Mouse (Mus musculus) hindbrain, embryonic 11.5 days (tissue): Measurements from ENCODE around the gene Coa3. TPM values are rescaled to one million over a fixed set of nuclear protein-coding genes. Genes with fewer than 3 reads are reported as not detected.

Source experiments
- ATAC-seq: fragments of 200-750 bp; cut with Nextera tagmentation; 2 replicates; pipeline ENCODE4 v1.8.0; 2017; ENCODE audit warnings: mild to moderate bottlenecking, moderate TSS enrichment, moderate library complexity; ENCODE audit not compliant: low FRiP score
- DNase-seq: peaks from one replicate; pipeline ENCODE4 v3.0.0-alpha.2; 2015; ENCODE audit warnings: low spot score
- H3K27ac ChIP-seq: fragments of 300-500 bp; sonication (generic); 2 replicates; pipeline ENCODE4 v1.5.1; 2014; ENCODE audit warnings: mild to moderate bottlenecking, low read depth, low read length
- H3K27me3 ChIP-seq: fragments of 300-500 bp; sonication (generic); 2 replicates; pipeline ENCODE4 v1.6.1; 2014; ENCODE audit warnings: mild to moderate bottlenecking, low read length, moderate library complexity, mixed read lengths; ENCODE audit not compliant: control insufficient read depth, insufficient read depth
- H3K36me3 ChIP-seq: fragments of 300-500 bp; sonication (generic); 2 replicates; pipeline ENCODE4 v1.6.1; 2014; ENCODE audit warnings: mild to moderate bottlenecking, low read length, moderate library complexity, mixed read lengths; ENCODE audit not compliant: control insufficient read depth, insufficient read depth
- H3K4me1 ChIP-seq: fragments of 300-500 bp; sonication (generic); replicated peaks from 2 replicates; pipeline ENCODE4 v1.6.1; 2014; ENCODE audit warnings: low read length, mixed read lengths; ENCODE audit not compliant: control insufficient read depth, insufficient read depth
- H3K4me2 ChIP-seq: fragments of 300-500 bp; sonication (generic); replicated peaks from 2 replicates; pipeline ENCODE4 v1.6.1; 2014; ENCODE audit warnings: mild to moderate bottlenecking, low read depth, low read length
- H3K4me3 ChIP-seq: fragments of 300-500 bp; sonication (generic); 2 replicates; pipeline ENCODE4 v1.5.1; 2014; ENCODE audit warnings: low read depth, low read length
- H3K9ac ChIP-seq: fragments of 300-500 bp; sonication (generic); 2 replicates; pipeline ENCODE4 v1.6.1; 2014; ENCODE audit warnings: low read depth, low read length
- H3K9me3 ChIP-seq: fragments of 300-500 bp; sonication (generic); 2 replicates; pipeline ENCODE4 v1.6.1; 2016; ENCODE audit warnings: low read length; ENCODE audit not compliant: control insufficient read depth
- WGBS: fragments of 180-500 bp; shearing (Covaris S2); extraction: QIAGEN DNeasy Blood & Tissue Kit; methylation state at CpG from one replicate; pipeline ENCODE4 v1.1.7; 2014; 5-methylcytosine and 5-hydroxymethylcytosine counted together
- polyA plus RNA-seq: library from polyadenylated mRNA; unstranded; fragments of >200 nt; fragmentation: Nextera tagmentation; extraction: Ambion mirVana; gene quantifications from 2 replicates; pipeline ENCODE4 v1.2.1, GENCODE M21; 2014

Coa3 gene
- polyA plus RNA-seq, 1 experiment from 2014 or later, result 213 TPM

DNA sequence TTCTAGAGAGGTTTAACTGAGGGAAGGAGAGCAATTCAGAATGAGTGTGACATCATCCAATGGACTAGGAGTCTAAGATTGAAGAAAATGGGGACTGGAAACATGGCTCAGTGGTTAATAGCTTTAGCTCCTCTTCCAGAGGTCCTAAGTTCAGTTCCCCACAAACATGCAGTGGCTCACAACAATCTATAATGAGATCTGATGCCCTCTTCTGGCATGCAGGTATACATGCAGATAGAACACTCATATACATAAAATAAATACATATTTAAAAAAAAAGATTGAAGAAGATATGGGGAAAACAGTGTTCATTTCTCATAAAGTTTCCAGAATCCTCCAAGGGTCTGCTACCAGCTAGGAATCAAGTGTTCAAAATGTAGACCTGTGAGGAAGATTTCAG is 43.5 kb downstream of the Coa3 start:
- H3K9ac ChIP-seq, result no peak overlapping the region
- ATAC-seq (no peak), DNase-seq (no peak)
- 0 out of 2 replicates have a peak, but pooled peaks cover 3% of the 10 kb centered on the region for H3K4me1 ChIP-seq
- no peak overlapping the region for H3K27ac ChIP-seq
- H3K9me3 ChIP-seq, result no peaks in the 10 kb centered on the region
- no peak overlapping the region for H3K4me3 ChIP-seq
- no peaks in the 10 kb centered on the region for H3K27me3 ChIP-seq
- no peak overlapping the region for H3K4me2 ChIP-seq
- no peaks in the 10 kb centered on the region for H3K36me3 ChIP-seq

DNA sequence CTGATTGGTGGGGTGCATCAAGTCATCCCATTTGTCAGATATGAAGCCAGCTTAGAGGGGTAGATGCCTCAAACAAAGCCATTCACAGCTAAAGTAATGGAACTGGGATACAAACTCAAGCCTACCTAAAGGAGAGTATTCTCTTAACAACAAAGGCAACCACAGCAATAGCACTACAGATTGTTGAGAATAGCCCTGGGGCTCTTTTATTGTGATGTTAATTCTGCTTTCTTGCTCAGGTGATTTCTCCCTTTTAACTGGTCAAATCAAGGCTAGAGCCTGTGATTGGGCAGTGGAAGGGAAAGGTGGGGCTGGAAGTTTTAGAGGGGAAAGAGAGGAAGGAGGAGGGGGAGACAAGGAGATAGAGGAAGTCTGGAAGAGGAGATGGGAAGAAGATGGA is 44.8 kb downstream of the Coa3 start:
- Histone ChIP-seq H3K9ac (no peak overlapping the region), H3K9me3 (no peaks in the 10 kb centered on the region), H3K27me3 (no peaks in the 10 kb centered on the region), H3K4me3 (no peak overlapping the region), H3K27ac (no peak overlapping the region), H3K4me2 (no peak overlapping the region), H3K36me3 (no peaks in the 10 kb centered on the region), H3K4me1 (0 out of 2 replicates have a peak, but pooled peaks cover 3% of the 10 kb centered on the region)
- ATAC-seq, result no peak
- no peak for DNase-seq

- Histone ChIP-seq H3K9me3 (no peaks in the 10 kb centered on the region), H3K36me3 (no peaks in the 10 kb centered on the region), H3K27me3 (no peaks in the 10 kb centered on the region), H3K4me2 (no peak overlapping the region), H3K4me3 (no peak overlapping the region), H3K9ac (no peak overlapping the region), H3K27ac (no peak overlapping the region), H3K4me1 (0 out of 2 replicates have a peak, but pooled peaks cover 3% of the 10 kb centered on the region)
- DNase-seq, result no peak
- no peak for ATAC-seq
- 100% methylated on average over 1 of the region's 1 CpGs for WGBS
Observed at GRCm38 (mm10) chr11:101233240-101233639, 45.7 kb downstream of the Coa3 start.

DNA sequence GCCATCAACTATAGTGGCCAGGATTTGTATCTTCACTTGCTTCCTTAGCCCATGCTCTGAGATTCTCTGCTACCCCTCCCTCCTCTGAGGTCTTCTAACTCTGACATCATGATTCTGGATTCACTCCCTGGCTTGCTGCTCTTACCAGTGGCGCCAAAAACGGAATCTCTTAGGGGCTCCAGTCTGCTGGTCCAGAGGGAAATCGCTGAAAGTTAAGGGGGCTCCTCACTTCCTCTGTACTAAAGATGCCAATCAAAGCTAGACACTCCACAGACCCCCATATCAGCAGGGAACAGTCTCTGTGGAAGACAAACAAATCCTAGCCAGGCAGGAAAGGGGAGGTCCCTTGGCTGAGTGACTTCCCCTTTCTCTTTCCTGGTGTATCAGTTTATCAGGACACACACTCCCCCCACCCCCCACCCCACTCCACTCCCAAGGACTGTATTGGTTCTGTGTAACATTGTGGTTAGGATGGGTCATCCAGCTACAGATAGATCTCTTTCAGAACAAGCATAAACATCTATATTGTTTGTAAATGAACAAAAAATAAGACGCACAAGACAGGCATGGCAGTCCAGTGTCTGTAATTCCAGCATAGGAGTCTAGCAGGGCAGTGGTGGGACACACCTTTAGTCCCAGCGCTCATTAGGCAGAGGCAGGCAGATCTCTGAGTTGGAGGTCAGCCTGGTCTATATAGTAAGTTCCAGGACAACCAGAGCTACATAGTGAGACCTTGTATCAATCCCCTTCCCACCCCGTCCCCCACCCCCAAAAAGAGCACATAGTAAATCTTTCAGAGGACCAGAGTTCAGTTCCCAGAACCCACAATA is 46.7 kb downstream of the Coa3 start:
- WGBS, result 59% methylated on average over 6 of the region's 6 CpGs
- Histone ChIP-seq H3K4me3 (no peak overlapping the region), H3K9me3 (no peaks in the 10 kb centered on the region), H3K4me1 (0 out of 2 replicates have a peak, but pooled peaks cover 3% of the 10 kb centered on the region), H3K4me2 (no peak overlapping the region), H3K36me3 (no peaks in the 10 kb centered on the region), H3K27me3 (no peaks in the 10 kb centered on the region), H3K9ac (no peak overlapping the region), H3K27ac (no peak overlapping the region)
- peak; percentile 19 for DNase-seq
- no peak for ATAC-seq

DNA sequence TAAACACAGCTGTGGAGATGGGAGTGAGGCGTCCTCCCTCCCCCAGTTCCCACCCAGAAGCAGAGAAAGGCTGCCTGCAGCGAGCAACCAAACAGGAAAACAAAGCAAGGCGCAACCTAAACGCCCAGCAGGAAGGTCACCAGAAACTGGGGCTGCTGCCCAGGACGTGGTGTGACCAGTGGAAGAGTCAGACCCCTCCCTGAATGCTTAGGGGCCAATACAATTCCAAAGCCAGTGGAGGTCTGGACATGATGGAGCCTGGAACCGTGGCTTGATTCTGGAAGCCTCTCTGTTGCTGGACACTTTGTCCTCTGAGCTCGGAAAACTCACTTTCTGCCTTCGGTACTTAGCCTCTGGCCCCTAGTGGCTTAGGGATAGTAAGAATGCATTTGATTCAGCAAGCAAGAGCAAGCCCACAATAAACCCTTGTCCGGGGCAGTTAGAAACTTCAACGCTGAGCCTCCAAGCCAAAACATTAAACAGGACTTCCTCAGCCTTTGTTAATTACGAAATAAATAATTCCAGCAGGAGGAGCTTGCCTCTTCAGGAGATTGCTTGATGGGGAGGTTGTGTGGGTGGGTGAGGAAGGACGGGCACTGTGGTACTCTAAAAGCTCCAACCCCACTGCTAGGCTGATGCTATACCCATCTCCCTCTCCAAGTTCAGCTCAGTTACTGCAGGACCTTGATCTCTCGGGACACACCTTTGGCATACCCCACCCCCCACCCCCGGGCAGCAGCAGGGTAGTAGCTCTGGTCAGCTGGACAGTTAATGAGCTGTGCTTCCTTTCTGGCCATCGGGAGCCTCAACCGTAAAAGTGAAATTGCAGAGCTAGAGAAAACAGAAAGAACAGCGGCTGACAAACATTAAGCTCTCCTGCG is 47.7 kb downstream of the Coa3 start:
- H3K4me3 ChIP-seq, result no peak overlapping the region
- ATAC-seq, result no peak
- no peaks in the 10 kb centered on the region for H3K9me3 ChIP-seq
- peak; percentile 35 for DNase-seq
- H3K9ac ChIP-seq, result 0 out of 2 replicates have a peak overlapping the region, but pooled peaks have one; percentile 2
- H3K4me2 ChIP-seq, result no peak overlapping the region
- WGBS, result 11% methylated on average over 18 of the region's 18 CpGs
- H3K4me1 ChIP-seq, result 0 out of 2 replicates have a peak, but pooled peaks cover 3% of the 10 kb centered on the region
- peak overlapping the region; percentile 19 for H3K27ac ChIP-seq
- H3K27me3 ChIP-seq, result no peaks in the 10 kb centered on the region
- H3K36me3 ChIP-seq, result no peaks in the 10 kb centered on the region

- H3K27me3 ChIP-seq, result no peaks in the 10 kb centered on the region
- no peaks in the 10 kb centered on the region for H3K36me3 ChIP-seq
- no peaks in the 10 kb centered on the region for H3K9me3 ChIP-seq
- H3K4me2 ChIP-seq, result no peak overlapping the region
- H3K4me1 ChIP-seq, result 0 out of 2 replicates have a peak, but pooled peaks cover 3% of the 10 kb centered on the region
- H3K27ac ChIP-seq, result 0 out of 2 replicates have a peak overlapping the region, but pooled peaks have one; percentile 20
- DNase-seq, result no peak
- H3K4me3 ChIP-seq, result no peak overlapping the region
- 15% methylated on average over 5 of the region's 5 CpGs for WGBS
- H3K9ac ChIP-seq, result 0 out of 2 replicates have a peak overlapping the region, but pooled peaks have one; percentile 2
- no peak for ATAC-seq
Observed at GRCm38 (mm10) chr11:101230526-101230925, 48.4 kb downstream of the Coa3 start.

DNA sequence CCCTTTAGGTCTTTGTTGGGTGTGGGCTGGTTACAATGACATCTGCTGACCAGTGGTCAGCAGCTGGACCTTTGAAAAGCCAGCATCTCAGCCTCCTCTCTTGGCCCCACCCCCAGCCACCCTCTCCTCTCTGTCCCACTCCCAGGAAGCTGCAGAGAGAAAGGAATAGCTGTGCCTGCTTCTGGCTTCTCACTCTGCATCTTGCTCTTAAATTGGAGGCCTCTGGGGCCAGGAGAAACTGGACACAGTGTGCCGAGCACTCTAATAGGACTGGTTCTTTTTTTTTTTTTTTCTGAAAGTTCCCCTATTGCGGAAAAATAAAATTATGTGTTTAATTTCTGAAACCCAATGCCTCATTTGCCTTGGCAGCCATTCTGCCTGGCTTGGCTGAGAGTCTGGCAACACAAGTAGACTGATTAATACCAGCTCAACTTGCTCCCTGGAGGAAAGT is 48.8 kb downstream of the Coa3 start:
- Histone ChIP-seq H3K27me3 (no peaks in the 10 kb centered on the region), H3K4me1 (0 out of 2 replicates have a peak, but pooled peaks cover 3% of the 10 kb centered on the region), H3K36me3 (no peaks in the 10 kb centered on the region), H3K9ac (no peak overlapping the region), H3K4me2 (no peak overlapping the region), H3K27ac (0 out of 2 replicates have a peak overlapping the region, but pooled peaks have one; percentile 20), H3K4me3 (no peak overlapping the region), H3K9me3 (no peaks in the 10 kb centered on the region)
- 37% methylated on average over 2 of the region's 2 CpGs for WGBS
- DNase-seq, result no peak
- ATAC-seq, result no peak

DNA sequence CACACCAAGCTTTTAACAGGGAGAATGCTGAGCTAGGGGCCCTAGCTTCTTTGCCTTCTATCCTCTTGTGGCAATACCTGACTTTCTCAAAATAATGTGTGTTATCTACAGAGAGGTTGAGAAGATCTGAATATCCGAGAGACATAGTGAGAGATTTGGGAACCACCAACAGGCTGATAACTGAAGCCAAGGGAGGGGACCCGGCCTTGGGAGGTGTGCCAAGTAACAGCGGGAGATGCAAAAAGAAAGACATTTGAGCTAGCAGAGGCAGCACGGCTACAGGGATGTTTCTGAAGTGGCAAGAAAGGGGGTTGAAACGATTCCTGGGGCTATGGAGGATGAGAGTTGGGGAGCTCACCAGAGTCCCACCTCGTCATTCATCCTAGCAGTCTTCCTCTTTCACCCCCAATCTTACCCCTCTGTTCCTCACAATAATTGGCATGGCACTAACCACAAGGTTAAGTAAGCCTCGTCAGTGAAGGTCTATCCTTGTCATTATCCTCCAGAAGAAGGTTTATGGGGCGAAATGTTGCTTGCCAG is 49.5 kb downstream of the Coa3 start:
- H3K9me3 ChIP-seq, result no peaks in the 10 kb centered on the region
- no peak overlapping the region for H3K9ac ChIP-seq
- no peak for DNase-seq
- H3K4me3 ChIP-seq, result no peak overlapping the region
- H3K27ac ChIP-seq, result no peak overlapping the region
- H3K36me3 ChIP-seq, result no peaks in the 10 kb centered on the region
- 0 out of 2 replicates have a peak, but pooled peaks cover 3% of the 10 kb centered on the region for H3K4me1 ChIP-seq
- H3K27me3 ChIP-seq, result no peaks in the 10 kb centered on the region
- ATAC-seq, result no peak
- 24% methylated on average over 8 of the region's 8 CpGs for WGBS
- H3K4me2 ChIP-seq, result no peak overlapping the region
